Mouse (Mus musculus) limb, embryonic 15.5 days (tissue): ENCODE measurements at regions not wholly inside any gene's neighbourhood (a gene's known extent, or its start where the extent isn't known, plus 50 kb on each side); places are given as distances from the start of the nearest gene placed in this dataset.

Experiments
- ATAC-seq: fragments of 200-750 bp; cut with Nextera tagmentation; 2 replicates; pipeline ENCODE4 v1.8.0; 2017; ENCODE audit warnings: low read depth, moderate TSS enrichment; ENCODE audit not compliant: insufficient number of reproducible peaks, low FRiP score, low TSS enrichment
- H3K27ac ChIP-seq: fragments of 300-500 bp; sonication (generic); 2 replicates; pipeline ENCODE4 v1.5.1; 2015; ENCODE audit warnings: moderate library complexity, mild to moderate bottlenecking, inconsistent platforms
- H3K27me3 ChIP-seq: fragments of 300-500 bp; sonication (generic); 2 replicates; pipeline ENCODE4 v1.6.1; 2015; ENCODE audit warnings: inconsistent platforms
- H3K36me3 ChIP-seq: fragments of 300-500 bp; sonication (generic); 2 replicates; pipeline ENCODE4 v1.6.1; 2015; ENCODE audit warnings: inconsistent platforms
- H3K4me1 ChIP-seq: fragments of 300-500 bp; sonication (generic); 2 replicates; pipeline ENCODE4 v1.6.1; 2015; ENCODE audit warnings: inconsistent platforms
- H3K4me2 ChIP-seq: fragments of 300-500 bp; sonication (generic); 2 replicates; pipeline ENCODE4 v1.6.1; 2015; ENCODE audit warnings: mild to moderate bottlenecking, inconsistent platforms
- H3K4me3 ChIP-seq: fragments of 300-500 bp; sonication (generic); 2 replicates; pipeline ENCODE4 v1.5.1; 2015; ENCODE audit warnings: mild to moderate bottlenecking, inconsistent platforms
- H3K9ac ChIP-seq: fragments of 300-500 bp; sonication (generic); 2 replicates; pipeline ENCODE4 v1.6.1; 2015; ENCODE audit warnings: inconsistent platforms
- H3K9me3 ChIP-seq: fragments of 300-500 bp; sonication (generic); 2 replicates; pipeline ENCODE4 v1.6.1; 2016; ENCODE audit warnings: inconsistent platforms
- WGBS: fragments of 180-500 bp; shearing (Covaris S2); methylation state at CpG from one replicate; pipeline ENCODE4 v1.1.7; 2015; 5-methylcytosine and 5-hydroxymethylcytosine counted together

DNA sequence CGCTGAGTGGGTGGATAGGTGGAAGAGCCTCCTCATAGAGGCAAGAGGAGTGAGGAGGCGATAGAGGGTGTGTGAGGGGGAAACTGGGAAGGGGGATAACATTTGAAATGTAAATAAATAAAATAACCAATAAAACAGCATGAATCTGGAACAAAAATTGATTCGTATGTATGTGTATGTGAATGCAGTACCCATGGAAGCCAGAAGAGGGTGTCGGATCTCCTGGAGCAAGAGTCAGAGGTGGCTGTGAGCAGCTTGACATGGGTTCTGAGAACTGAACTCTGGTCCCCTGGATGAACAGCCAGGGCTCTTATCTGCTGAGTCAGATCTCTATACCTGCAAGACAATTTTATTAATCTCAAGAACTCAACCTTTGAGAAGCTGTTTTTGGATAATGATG, 81.4 kb downstream of the Tfap2b start:
- Histone ChIP-seq H3K4me2 (no peak overlapping the region), H3K36me3 (no peaks in the 10 kb centered on the region)
- whole genome bisulfite sequencing = 82% methylated on average over 4 of the region's 4 CpGs

DNA sequence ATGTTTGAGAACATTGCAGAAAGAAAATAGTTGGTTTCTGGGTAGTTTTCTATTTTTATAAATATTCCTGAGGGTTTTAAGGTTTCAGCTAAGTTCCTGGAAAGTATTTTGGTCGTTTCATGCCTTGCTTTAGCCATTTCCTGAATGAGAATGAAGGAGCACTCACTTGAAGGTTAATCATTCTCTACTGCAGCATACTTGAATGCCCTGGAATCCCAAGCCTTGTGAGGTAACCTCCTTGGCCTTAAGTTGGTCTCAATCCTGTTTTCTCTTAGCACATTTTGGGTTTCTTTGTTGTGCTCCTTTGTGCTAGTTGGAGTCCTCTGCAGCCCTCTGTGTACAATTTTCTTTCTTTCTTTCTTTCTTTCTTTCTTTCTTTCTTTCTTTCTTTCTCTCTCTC, 112.9 kb downstream of the Tfap2b start:
- WGBS = 37% methylated on average over 1 of the region's 1 CpGs
- Histone ChIP-seq H3K36me3 (no peaks in the 10 kb centered on the region), H3K4me3 (no peak overlapping the region)

More for the DNA sequence above, 81.4 kb downstream of the Tfap2b start:
- no peak overlapping the region for H3K4me3 ChIP-seq
- ATAC-seq = no peak
- H3K9ac ChIP-seq = no peak overlapping the region
- H3K4me1 ChIP-seq = no peaks in the 10 kb centered on the region
- no peaks in the 10 kb centered on the region for H3K9me3 ChIP-seq
- no peak overlapping the region for H3K27ac ChIP-seq
- H3K27me3 ChIP-seq = no peaks in the 10 kb centered on the region

DNA sequence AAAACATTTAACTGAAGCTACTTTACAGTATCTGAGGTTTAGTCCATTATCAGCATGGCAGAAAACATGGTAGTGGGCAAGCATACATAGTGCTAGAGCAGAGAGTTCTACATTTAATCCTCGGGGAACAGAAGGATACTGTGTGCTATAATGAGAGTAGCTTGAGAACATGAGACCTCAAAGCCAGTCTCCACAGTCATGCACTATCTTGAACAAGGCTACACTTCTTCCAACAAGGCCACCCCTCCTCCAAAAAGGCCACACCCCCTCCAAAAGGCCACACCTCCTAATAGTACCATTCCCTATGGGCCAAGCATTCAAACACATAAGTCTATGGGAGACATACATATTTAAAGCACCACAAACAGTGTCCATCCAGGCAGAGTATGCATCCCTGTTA, 127.3 kb downstream of the Tfap2b start:
- 86% methylated on average over 1 of the region's 1 CpGs for WGBS

More for the DNA sequence above, 112.9 kb downstream of the Tfap2b start:
- Histone ChIP-seq H3K27ac (no peak overlapping the region), H3K9me3 (no peaks in the 10 kb centered on the region), H3K27me3 (no peaks in the 10 kb centered on the region), H3K4me1 (no peaks in the 10 kb centered on the region), H3K4me2 (no peak overlapping the region), H3K9ac (no peak overlapping the region)
- ATAC-seq = no peak

DNA sequence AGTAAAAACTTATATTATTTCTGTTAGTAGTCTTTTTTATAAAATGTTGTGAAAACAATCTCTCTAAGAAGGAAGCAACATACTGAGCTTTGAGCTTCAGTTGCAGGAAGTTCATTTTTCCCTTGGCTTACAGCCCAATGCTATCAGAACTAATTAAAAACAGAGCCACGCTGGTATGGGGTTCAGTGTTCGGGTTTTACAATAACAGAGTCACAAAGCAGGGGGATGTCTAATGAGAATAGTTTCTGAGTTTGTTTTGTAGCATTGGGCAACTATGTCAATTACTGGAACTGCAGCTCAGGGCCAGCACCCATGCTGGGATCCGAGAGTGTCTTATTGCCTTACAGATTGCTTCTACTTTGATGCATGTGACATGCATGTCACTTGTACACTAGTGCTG, 128.5 kb downstream of the Tfap2b start:
- Histone ChIP-seq H3K9me3 (no peaks in the 10 kb centered on the region), H3K9ac (no peak overlapping the region), H3K4me3 (no peak overlapping the region), H3K36me3 (no peaks in the 10 kb centered on the region), H3K27ac (no peak overlapping the region), H3K4me1 (no peaks in the 10 kb centered on the region), H3K4me2 (no peak overlapping the region), H3K27me3 (no peaks in the 10 kb centered on the region; the same call in none of the 2 replicates)
- WGBS = 22% methylated on average over 3 of the region's 3 CpGs
- ATAC-seq = no peak

More for the DNA sequence above, 127.3 kb downstream of the Tfap2b start:
- no peak overlapping the region for H3K4me2 ChIP-seq
- H3K27ac ChIP-seq = no peak overlapping the region
- ATAC-seq = no peak
- H3K36me3 ChIP-seq = no peaks in the 10 kb centered on the region
- no peaks in the 10 kb centered on the region; the same call in none of the 2 replicates for H3K27me3 ChIP-seq
- no peak overlapping the region for H3K4me3 ChIP-seq
- no peaks in the 10 kb centered on the region for H3K9me3 ChIP-seq
- no peak overlapping the region for H3K9ac ChIP-seq
- no peaks in the 10 kb centered on the region for H3K4me1 ChIP-seq

DNA sequence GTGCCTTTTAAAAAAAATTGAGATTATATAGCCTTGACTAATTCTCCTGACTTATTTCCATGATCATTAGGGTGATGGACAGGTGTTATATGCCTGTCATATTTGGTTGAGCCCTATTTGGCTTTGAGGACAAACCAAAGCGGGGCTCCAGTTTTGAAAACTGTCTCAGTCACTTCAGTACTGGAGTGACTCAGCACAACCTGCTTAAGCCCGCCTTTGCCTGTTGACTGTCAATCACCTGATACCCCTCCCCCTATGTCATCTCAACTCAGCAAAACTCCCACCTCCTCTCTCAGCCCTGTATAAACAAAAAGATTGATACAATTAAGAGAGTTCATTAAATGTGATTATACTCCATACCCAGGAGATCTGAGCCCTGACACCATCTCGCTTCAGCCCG, 135.7 kb downstream of the Tfap2b start:
- H3K9ac ChIP-seq = no peak overlapping the region
- H3K4me1 ChIP-seq = no peaks in the 10 kb centered on the region
- H3K4me2 ChIP-seq = no peak overlapping the region
- H3K36me3 ChIP-seq = no peaks in the 10 kb centered on the region
- H3K4me3 ChIP-seq = no peak overlapping the region
- no peaks in the 10 kb centered on the region for H3K9me3 ChIP-seq
- H3K27ac ChIP-seq = no peak overlapping the region
- peaks cover 7% of the 10 kb centered on the region; the same call in 1 of the 2 replicates for H3K27me3 ChIP-seq
- ATAC-seq = no peak
- WGBS = 88% methylated on average over 4 of the region's 4 CpGs

DNA sequence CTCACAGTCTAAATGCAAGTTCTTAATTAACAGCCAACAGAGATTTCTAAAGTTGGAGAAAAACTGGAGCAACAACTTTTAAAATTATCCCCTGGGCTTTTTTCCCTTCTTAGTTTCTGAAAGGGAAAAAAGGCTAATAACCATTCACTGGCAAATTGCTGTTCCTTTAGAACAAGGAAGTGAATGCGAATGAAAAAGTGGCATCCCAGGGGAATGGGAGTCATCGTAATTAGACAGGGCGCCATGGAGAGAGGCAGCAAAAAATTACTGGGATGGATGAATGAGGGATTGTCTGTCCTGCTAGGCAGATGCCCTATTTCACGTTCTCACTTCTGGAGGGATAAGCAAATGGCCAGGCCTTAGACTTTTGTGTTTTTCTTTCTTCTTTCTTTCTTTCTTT, 141.8 kb downstream of the Tfap2b start:
- 56% methylated on average over 4 of the region's 4 CpGs for WGBS
- Histone ChIP-seq H3K4me3 (no peak overlapping the region), H3K9ac (no peak overlapping the region), H3K9me3 (no peaks in the 10 kb centered on the region), H3K27me3 (peaks cover 7% of the 10 kb centered on the region; the same call in 1 of the 2 replicates), H3K27ac (no peak overlapping the region), H3K36me3 (no peaks in the 10 kb centered on the region), H3K4me1 (no peaks in the 10 kb centered on the region), H3K4me2 (no peak overlapping the region)
- ATAC-seq = no peak

DNA sequence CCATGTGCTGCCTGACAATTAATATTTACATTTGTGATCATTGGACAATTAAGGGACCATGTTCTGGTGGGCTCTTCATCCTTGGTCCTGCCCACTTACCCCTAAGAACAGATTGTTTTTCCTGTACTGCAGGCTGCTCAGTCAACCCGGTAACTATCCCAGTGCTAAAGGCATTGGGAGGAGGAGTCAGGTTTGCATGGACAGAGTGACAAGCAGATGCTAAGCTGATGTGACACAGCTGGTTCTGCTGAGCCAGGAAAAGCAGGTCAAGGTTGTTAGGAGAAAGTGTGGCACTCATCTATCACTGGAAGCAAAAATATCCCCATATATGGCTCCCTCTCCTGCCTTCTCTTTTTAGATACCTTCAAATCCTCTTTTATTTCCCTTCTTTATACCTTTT, 176.1 kb downstream of the Tfap2b start:
- Histone ChIP-seq H3K9me3 (no peaks in the 10 kb centered on the region), H3K27ac (no peak overlapping the region), H3K4me1 (no peaks in the 10 kb centered on the region), H3K4me2 (no peak overlapping the region), H3K27me3 (no peaks in the 10 kb centered on the region), H3K4me3 (no peak overlapping the region), H3K9ac (no peak overlapping the region), H3K36me3 (no peaks in the 10 kb centered on the region)
- no peak for ATAC-seq
- 15% methylated on average over 1 of the region's 1 CpGs for WGBS

DNA sequence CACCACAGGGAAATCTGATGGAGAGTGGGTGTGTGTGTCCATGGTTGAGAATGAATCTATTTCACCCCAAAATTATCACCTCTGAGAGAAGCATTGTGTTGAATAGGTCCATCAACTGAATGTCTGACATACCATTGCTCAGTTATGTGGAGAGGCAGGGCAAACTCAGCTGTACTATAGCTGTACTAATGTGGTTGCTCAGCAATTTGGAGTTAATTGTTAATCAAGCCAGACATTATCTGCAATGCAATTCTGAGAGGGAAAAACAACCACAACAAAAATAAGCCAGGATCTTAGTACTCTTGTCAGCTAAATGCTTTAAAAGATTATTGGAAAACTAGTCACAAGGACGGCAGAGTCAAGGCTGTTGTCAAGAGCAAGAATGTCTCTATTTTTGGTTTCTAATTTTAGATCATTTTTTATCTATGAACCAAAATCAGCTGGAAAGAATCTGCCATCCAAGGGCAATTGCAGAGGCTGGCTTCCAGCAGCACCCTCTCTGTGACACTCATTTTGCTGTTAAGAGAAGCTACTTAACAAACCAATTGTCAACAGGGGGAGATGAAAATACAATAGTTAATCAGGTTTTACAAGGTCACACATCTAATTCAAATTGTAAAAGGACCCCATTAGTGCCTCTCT, 180.3 kb downstream of the Tfap2b start:
- Histone ChIP-seq H3K27me3 (no peaks in the 10 kb centered on the region), H3K9ac (no peak overlapping the region), H3K27ac (no peak overlapping the region), H3K36me3 (no peaks in the 10 kb centered on the region), H3K4me2 (no peak overlapping the region), H3K4me3 (no peak overlapping the region), H3K4me1 (no peaks in the 10 kb centered on the region), H3K9me3 (no peaks in the 10 kb centered on the region)
- 32% methylated on average over 1 of the region's 1 CpGs for WGBS
- ATAC-seq = no peak

DNA sequence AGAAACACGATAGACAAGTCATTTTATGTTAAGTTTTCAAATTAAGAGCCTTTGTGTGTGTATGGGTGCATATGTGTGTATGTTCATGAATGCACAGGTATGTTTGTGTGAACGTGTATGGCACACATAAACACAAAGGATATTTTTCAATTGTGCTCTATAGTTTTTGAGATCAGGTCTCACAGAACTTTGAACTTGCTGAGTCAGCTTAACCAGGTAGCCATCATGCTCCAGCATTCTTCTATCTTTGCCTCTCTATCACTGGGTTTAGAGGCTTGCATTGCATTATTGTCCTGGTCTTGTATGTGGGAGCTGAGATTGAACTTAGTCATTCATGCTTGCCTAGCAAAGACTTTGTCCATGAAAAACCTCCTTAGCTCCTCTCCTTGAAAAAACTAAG, 198.8 kb downstream of the Tfap2b start:
- no peak for ATAC-seq
- H3K4me1 ChIP-seq = no peaks in the 10 kb centered on the region
- no peaks in the 10 kb centered on the region for H3K36me3 ChIP-seq
- no peaks in the 10 kb centered on the region for H3K9me3 ChIP-seq
- no peak overlapping the region for H3K9ac ChIP-seq
- H3K27me3 ChIP-seq = no peaks in the 10 kb centered on the region
- no peak overlapping the region for H3K4me3 ChIP-seq
- H3K27ac ChIP-seq = no peak overlapping the region
- H3K4me2 ChIP-seq = no peak overlapping the region
- 73% methylated on average over 2 of the region's 2 CpGs for WGBS

DNA sequence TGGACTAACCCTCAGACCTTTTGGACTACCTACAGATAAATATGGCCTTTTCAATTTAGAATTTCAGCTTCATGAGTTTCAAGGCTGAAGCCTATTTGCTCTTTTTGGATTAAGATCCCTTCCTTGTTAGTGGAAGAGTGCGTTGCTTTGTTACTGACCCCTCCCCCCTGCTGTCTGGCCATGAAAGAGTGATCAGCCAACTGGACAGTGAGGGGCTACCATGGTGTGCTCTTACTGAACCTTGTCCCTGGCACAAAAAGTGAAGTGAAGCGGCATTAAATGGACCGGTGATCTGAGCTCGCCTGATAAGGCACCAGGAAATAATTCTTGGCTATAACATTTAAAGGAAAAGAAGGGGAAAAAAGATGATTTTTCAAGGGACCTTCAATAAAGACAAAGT, 203.6 kb downstream of the Tfap2b start:
- Histone ChIP-seq H3K27ac (no peak overlapping the region), H3K4me3 (no peak overlapping the region), H3K9me3 (no peaks in the 10 kb centered on the region), H3K4me2 (no peak overlapping the region), H3K4me1 (no peaks in the 10 kb centered on the region), H3K9ac (no peak overlapping the region), H3K36me3 (no peaks in the 10 kb centered on the region), H3K27me3 (no peaks in the 10 kb centered on the region)
- no peak for ATAC-seq
- 89% methylated on average over 4 of the region's 4 CpGs for WGBS

DNA sequence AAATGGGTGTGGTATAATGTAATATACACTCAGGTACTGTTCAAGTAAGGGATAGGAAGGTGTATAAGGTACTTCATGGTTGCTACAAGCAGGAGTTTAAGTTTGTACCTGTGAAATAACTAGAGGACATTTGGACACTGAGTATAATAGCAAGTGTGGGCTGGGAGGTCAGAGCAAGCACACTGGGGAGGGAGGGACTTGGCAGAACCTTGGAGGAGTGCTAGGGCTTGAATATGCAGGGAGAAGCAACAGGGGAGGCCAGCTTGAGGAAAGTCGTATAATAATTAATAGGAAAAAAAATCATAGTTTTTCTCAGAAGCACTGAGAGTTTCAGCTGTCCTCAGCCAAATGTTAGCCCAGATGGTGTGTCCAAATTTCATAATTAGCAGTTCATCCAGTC, 212.4 kb downstream of the Tfap2b start:
- no peak for ATAC-seq
- H3K4me1 ChIP-seq = no peaks in the 10 kb centered on the region
- no peak overlapping the region for H3K4me3 ChIP-seq
- H3K9ac ChIP-seq = no peak overlapping the region
- H3K36me3 ChIP-seq = no peaks in the 10 kb centered on the region
- no peak overlapping the region for H3K4me2 ChIP-seq
- 64% methylated on average over 1 of the region's 1 CpGs for WGBS
- no peaks in the 10 kb centered on the region for H3K9me3 ChIP-seq
- H3K27ac ChIP-seq = no peak overlapping the region
- no peaks in the 10 kb centered on the region for H3K27me3 ChIP-seq

DNA sequence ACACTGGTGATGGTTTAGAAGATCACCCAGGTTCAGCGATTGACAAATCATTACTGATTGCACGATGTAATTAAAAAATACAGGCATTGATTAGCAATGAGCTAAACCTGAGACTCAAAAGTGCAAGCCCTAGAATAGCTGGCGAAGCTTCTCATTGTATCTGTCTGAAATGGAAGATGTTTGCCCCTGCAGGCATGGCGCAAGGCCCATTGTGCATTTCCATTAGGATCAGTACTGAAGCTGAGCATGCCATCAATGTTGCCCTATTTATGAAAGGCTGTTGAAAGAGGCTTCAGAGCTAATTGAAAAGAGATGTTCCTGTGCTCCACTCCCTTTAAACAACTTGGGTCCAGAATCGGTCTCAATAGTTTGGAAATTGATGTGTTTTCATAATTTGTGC, 242.1 kb downstream of the Tfap2b start:
- ATAC-seq = no peak
- H3K27me3 ChIP-seq = no peaks in the 10 kb centered on the region
- H3K9ac ChIP-seq = no peak overlapping the region
- whole genome bisulfite sequencing = 88% methylated on average over 5 of the region's 5 CpGs
- H3K9me3 ChIP-seq = no peaks in the 10 kb centered on the region
- no peak overlapping the region for H3K4me3 ChIP-seq
- no peak overlapping the region for H3K27ac ChIP-seq
- H3K4me1 ChIP-seq = no peaks in the 10 kb centered on the region
- H3K4me2 ChIP-seq = no peak overlapping the region
- H3K36me3 ChIP-seq = no peaks in the 10 kb centered on the region
